Mouse (Mus musculus) spleen, postnatal 4 days (tissue): ENCODE measurements around the gene Tgm6.

ENCODE experiments used
- DNase-seq, 2 experiments: peaks; one replicate each; pipeline ENCODE4 v3.0.0; 2022; ENCODE audit warnings: low spot score in 2 of 2

Tgm6 gene

GRCm38 (mm10) chr2:130112116-130112515, at the start of gene Tgm6:
Tgm6 (plus strand) TSS chr2:130112416.
- DNase-seq, result no peak

DNA sequence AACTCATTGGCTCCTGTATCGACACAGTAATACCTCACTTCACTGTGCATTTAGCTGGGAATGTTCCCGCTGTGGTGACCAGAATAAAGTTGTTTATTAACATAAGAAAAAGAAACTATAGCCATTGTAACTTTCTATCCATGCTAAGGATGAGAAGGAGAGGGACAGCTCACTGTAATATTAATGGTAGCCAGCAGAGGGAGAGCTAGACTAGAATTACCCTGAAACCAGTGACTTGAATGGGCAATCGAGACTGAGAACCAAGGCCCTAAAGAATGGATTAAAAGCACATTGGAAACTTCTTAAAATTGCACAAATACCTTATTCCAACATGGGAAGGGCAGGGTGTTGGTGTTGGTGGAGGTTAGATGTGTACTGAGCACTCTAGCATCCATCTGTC, 44.0 kb upstream of the Tgm6 start:
- DNase-seq, result no peak

DNA sequence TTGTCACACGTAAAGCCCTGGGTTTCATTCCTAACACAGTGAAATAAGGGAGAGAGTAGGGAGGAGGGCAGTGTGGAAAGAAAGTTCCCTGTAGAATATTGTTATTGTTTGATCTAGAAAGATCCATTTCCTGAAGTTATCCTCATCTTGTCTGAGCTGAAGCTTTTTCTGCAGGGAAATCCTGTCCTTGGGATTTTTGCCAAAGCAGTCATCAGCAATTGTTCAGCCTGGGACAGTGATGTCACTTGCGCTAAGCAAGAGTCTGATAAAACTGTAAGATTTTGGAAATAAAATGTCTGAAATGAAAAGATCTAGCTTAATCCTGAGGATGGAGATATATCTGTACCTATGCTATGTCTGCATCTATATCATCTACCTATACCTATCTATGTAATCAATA, 41.8 kb upstream of the Tgm6 start:
- no peak for DNase-seq

DNA sequence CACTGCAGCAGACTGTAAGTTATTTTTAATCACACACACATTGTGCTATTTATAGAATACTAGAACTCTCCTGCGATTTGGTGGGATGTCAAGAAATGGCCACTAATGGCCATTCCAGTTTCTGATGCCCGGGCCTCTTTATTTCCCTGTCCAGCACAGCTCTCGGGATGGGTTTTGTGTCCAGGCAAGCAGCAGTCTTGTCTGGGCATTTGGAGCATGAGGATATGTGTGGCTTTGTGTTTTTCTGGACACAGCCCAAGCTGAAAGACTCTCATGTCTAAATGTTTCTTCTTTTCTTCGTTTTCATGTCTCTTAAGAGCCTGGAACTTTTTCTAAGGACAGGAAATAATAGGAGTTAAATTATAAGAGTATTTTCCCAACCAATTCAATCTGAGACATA, 588 bp downstream of the Tgm6 start:
- DNase-seq, result no peak

GRCm38 (mm10) chr2:130113379-130113778, 1.2 kb downstream of the Tgm6 start:
- DNase-seq, result no peak

DNA sequence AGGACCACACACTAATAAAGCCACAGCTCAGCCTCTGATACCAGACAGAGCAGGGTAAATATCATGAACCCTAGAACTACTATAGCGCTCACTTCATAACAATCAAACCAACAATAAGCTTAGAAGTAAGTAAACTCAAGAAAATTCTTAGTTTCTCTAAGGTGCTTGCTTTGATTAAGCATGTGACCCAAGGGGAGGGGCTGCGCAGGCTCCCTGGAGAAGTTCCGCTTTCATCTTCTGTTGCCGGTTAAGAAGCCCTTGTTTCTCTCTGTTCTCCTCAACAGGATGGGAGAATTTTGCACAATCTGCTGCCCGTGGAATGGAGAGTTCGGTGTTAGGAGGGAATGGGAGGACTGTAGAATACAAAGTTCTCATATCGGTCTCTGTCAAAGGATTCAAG, 6.4 kb downstream of the Tgm6 start:
- no peak for DNase-seq

- no peak for DNase-seq
These were observed 13.3 kb downstream of the Tgm6 start for GRCm38 (mm10) chr2:130125279-130126059.

DNA sequence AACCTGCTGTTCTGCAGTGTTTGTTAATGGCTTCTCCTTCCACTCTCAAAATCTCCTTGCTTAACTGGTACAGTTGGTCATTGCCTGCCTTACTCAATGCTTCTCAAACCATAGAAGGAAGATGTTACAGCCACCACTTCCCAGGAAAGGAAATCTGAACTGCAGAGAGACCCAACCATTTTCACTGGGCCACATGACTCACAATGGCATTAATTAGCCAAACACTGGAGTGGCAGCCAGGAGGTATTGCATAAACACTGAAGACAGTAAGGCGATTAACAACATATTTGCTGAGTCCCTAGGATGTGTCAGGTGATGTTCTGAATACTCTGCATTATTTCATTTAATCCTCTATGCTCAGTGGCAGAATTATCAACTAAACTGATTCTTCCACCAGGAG, 13.9 kb downstream of the Tgm6 start:
- no peak for DNase-seq

DNA sequence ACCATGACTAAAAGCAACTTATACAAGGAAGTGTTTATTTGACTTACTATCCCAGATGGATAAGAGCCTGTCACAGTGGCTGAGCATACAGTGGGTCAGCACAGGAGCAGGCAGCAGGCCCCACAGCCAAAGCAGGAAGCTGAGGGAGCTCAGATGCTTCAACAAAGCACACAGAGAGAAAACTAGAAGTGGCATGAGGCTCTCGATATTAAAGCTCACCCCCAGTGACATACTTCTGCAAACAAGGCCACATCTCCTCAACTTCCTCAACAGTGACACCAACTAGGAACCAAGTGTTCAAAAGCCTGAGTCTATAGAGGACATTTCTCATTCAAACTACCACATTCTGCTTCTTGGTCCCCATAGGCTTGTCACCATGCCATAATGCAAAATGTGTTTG, 17.5 kb downstream of the Tgm6 start:
- no peak for DNase-seq

DNA sequence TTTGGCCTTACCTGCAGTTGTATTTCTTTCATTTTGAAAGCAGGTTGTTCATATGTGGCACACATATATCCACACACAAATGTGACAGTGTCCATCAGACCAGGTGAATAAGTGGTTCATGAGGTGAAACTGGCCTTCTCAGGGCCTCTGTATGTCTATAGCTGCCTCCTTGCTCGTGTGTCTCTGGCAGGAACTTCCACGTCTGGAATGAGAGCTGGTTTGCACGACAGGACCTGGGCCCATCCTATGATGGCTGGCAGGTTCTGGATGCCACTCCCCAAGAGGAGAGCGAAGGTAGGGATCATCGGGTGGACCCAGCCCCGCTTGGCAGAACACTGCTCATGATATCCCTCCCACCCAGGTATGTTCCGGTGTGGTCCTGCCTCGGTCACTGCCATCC, 30.8 kb downstream of the Tgm6 start:
- DNase-seq, result no peak

DNA sequence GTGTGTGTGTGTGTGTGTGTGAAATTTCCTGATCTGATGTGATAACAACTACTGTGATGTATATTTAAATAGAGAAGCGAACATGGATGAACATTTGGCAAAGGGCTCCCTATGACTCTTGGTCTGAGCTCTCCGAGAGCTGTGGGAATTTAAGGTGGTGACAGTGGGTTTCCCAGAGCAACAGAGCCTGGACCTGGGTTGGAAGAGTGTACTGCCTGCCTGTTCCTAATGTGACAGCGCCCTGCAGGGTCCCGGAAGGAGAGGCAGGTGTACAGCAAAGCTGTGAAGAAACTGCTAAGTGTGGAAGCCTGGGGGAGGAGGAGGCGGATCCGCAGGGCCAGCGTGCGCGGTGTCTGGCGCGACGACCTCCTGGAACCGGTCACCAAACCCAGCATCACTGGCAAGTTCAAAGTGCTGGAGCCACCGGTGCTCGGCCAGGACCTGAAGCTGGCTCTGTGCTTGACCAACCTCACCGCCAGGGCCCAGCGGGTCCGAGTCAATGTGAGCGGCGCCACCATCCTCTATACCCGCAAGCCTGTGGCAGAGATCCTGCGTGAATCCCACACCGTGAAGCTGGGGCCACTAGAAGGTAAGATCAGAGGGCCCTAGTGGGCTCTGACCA, 32.6 kb downstream of the Tgm6 start:
- DNase-seq, result no peak

DNA sequence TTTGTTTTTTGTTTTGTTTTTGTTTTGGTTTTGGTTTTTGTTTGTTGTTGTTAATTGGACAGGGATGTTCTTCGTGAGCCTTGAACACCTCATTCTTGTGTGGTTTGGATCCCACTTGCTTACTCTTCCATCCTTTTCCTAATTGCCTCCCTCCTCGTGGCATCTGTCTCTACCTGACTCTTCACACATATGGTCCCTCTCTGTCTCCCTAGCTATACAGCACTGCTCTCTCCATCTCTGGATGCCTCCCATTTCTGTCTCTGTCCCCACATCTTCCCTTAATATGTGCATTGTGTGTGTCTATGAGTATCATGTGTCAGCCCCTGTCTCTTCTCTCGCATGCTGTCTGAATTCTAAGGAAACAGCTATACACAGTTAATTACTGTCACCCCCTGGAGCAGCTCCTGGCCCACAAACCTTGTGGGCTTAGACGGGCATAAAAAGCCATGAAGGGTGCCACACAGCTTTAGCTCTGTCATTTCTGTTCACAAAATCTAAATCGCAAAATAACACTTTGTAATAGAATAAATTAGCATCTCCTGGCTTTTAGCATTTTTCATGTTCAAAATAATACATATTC, 34.0 kb downstream of the Tgm6 start:
- DNase-seq, result no peak

DNA sequence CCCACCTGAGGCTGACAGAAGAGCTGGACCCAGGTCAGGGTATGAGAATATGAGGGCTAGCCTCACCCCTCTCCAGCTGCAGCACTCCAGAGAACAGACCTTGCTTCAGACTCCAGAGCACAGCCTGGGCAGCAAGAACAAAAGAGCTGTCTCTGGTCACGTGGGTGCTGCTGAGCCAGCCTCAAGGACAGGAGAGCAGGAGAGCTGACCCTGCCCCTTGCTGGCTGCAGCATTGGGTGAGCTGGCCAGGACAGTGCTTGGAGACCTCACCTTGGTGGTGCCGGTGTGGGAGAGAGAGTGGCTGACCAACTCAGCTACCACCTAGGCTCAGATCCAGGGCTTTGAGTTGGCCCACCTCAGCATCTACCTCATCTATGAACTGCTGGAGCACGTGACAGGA, 43.0 kb downstream of the Tgm6 start:
- no peak for DNase-seq

DNA sequence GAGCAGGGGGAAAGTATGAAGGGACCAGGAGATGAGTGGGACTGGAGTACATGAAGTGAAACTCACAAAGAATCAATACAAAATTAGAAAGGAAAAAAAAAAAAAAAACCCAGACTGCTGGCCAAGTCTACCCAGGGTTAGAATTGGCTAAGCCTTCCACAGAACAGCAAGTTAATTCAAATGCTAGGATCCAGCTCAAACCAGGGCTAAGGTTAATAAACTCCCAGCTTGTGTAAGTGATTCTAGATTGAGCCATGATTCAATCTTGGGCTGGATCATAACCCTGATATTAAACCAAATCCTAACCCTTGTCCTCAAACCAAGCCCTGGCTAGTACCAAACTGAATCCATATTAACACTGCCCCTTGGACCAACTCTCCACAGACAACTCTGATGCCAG, 43.6 kb downstream of the Tgm6 start:
- DNase-seq, result no peak

GRCm38 (mm10) chr2:130157231-130158087, 45.2 kb downstream of the Tgm6 start:
- no peak for DNase-seq

GRCm38 (mm10) chr2:130158088-130158437, 45.8 kb downstream of the Tgm6 start:
- DNase-seq, result no peak

- no peak for DNase-seq
These were observed 50.5 kb downstream of the Tgm6 start for GRCm38 (mm10) chr2:130162701-130163100.

GRCm38 (mm10) chr2:130166311-130167214, 54.3 kb downstream of the Tgm6 start:
- DNase-seq, result no peak

GRCm38 (mm10) chr2:130167861-130168260, 55.6 kb downstream of the Tgm6 start:
- DNase-seq, result no peak

DNA sequence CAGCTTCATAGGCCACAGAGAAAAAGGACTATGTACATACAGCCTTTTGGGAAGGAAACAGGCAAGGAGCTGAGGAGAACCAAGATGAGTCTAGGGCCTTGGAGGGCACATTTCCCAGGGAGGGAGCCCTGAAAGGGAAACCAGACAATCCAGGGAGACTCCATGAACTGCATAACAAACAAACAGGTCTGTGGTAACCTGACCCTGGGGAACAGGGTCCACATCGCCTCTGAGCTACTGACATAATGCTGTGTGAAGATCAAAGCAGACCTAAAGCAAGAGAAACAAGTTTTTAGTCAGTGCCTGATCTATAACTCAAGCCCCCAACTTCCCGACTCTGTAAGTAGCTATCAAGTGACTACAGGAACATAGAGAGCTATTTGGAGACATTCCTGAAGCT, 59.5 kb downstream of the Tgm6 start:
- no peak for DNase-seq

GRCm38 (mm10) chr2:130176820-130177219, 64.6 kb downstream of the Tgm6 start:
- no peak for DNase-seq

DNA sequence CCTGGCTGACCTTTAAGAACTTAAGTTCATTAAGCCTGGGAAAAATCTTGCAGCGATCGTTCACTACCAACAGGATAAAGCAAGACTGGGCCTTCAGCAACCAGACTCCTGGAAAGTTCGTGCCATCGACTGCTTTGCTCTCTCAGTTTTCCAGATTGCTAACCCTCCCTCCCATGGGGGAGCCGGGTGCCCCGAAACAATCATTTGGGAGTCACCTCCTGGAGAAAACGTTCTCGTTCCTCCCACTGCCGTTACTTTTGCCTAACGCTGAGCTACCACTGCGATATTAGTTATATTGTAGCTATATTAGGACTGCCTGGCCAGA, 66.1 kb downstream of the Tgm6 start:
- DNase-seq, result no peak
